Mouse (Mus musculus) thymus, postnatal 36 days (tissue): ENCODE results near the gene St6galnac3.

Source experiments
- DNase-seq, 2 experiments: peaks; one replicate each; pipeline ENCODE4 v3.0.0; 2022; ENCODE audit warnings: mixed read lengths in 2 of 2

Gene St6galnac3

DNA sequence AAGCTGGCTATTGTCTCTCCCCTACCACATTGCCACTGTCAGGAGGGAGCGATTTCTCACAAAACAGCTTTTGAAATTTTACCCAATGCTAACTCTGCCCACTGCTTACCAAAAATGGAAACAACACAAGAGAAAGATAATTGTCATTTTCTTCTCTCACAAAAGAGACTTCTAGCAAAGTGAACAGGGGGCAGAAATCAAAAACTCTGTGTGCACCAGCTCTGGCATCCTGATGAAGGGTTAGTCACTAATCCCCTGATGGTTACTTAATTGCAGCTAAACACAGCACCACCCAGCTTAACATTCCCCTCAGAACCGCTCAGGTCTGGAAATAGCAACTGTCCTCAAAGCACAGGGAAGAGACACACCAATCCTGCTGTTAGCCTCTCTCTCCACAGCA lies 144.3 kb downstream of the St6galnac3 start:
- DNase-seq: no peak

DNA sequence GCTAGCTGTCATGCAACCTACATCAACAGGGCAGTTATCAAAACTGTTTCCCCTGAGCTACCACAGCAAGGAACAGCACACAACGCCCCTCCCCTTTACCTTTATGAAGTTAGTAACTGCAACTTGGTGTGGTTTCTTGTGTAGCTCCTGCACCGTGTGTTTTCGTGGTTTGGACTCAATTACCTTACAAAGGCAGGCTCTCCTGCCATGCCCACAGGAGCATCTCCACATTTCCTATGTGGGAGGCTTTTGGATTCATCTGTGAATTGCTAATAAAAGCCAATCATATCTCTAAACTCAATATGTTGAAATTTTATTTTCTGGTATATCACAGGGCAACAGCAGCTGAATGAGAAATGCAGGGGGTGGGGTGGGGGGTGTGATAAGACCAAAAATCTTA lies 144.8 kb downstream of the St6galnac3 start:
- no peak for DNase-seq

DNA sequence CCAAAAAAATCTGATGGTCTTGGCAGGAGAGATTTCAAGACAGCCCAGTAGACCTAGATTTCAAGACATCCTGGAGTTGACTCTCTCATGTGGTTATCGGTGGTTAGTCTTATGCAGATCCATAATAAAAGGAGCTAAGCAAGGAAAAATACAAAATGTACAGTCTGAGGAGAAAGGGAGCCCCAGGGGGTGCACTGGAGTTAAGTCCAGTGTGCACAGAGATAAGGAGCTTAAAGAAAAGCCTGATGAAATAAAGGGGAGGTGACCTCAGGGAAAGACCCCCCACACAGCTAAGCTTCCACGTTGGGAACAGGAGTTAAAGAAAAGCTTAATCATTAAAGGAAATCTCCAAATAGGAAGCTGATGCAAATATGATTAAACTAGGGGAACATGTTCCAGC lies 147.7 kb downstream of the St6galnac3 start:
- DNase-seq: no peak

DNA sequence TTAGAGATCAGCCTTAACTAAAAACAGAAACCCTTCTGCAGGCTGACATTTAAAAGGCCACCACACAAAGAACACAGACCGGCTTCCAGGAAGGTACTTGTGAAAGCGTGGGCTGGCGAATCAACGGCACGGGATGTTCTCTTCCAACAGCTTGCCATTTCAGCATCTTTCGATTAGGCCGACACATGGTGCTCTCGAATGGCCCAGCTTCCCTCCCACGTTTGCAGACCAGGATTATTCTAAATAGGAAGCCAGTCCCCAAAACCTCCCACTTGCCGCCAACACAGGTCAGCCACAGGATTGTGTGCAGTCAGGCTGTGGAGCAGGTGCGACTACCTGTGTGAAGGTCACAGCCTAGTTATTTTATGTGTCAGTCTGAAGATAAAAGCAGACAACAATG lies 153.8 kb downstream of the St6galnac3 start:
- DNase-seq: no peak

DNA sequence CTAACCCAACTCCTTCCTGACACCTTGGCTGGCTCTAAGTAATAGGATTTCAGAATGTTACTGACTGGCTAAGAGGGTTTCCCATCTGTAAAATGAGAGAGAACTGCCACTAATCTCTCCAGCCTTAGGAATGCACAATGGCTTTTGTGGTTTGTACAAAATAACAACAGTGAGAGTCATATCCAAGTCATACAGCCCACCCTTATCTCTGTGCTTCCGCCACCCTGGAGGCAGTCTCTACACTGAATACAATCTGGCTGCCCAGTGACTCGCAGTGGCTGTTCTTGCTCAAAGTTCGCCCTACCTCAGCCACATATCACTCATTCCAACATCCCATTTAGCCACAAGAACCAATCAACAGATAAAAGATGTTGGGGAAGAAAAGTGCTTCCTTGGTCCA lies 156.2 kb downstream of the St6galnac3 start:
- DNase-seq: no peak

DNA sequence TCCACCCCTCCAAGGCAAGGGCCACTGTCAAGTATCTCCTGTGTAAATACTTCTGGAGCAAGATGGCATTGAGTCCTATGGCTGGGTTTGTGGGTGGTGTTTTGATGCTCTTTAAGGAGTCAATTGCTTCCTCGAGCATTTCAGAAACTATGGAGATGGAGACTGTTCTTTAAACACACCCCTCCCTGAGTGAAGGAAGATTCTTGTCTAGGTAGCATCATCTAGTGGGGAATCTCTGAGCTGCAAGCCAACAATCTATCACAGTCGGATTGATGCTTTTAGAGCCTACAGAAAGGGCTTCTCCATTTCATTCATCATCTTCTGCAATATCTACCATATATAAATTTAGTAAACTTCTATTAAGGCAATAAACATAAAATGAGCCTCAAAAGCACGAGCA lies 157.1 kb downstream of the St6galnac3 start:
- no peak for DNase-seq

DNA sequence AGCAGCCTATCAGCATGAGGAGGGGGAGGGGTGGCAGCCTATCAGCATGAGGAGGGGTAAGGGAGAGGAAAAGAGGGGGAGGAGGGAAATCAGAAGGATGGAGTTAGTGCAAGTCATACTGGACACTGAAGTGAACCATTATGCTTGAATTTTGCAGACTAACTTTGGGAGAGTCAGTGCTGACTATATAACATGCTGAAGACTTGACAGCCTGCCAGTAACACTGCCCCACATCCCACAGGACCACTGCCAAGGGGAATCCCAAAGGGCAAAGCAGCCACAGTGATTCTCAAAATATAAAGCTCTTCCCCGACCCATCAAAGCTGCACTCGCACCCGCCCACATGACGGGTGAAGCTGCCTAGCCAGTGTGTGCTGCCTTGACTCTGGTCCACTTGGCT lies 157.5 kb downstream of the St6galnac3 start:
- DNase-seq: no peak

DNA sequence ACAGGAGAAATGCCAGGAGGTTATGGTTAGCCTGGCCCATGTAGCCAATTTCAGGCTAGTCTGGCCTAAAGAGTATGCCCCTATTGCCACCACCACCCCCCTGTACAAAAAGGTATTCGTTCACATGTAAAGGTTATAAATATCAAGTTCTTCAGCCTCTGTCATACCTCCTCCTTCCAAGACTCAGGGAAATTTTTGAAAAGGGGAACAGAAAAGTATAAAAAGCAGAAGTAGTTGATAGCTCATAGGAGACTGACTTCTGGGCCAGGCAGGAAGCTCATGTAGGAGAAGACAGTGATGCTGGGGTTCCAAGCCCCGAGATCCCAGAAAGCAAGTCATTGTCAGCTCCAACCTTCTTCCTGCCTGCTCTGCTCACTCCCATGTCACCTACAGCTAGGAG lies 158.9 kb downstream of the St6galnac3 start:
- no peak for DNase-seq

DNA sequence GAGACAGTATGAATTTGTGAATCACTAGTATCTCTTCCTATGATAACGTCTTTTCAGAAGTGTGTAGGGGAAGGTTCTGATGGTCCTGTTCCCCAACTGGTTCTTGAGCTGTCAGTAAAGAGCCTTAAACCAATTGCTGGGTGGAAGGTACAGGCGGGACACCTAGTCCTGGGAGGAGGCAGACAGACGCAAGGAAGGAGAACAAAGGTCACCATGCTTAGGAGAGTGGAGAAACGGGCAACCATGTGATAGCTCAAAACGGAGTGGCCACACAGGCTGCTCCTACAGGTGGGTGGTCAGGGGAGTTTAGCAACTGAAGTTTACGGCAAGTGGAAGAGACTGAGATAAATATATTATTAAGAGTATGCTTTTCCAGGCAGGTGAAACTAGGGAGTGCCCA lies 164.1 kb downstream of the St6galnac3 start:
- DNase-seq: no peak

DNA sequence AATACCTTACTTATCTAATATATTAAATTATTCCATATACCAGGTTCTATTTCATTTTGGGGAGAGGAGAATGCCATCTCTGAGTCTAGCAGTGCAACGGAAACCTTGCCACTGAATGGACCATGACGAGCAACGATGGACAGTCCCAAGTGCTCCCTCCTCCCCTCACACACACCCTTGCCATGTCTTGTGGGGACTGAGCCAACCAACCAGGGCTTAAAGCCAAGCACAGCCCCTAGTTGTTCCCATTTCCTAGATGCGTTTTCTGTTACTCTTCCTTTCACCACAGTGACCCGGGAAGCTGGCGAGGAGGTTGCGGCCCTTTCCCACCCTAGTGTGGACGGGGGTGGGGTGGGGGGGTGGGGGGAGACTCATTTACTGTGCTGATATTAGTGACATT lies 165.4 kb downstream of the St6galnac3 start:
- no peak for DNase-seq

DNA sequence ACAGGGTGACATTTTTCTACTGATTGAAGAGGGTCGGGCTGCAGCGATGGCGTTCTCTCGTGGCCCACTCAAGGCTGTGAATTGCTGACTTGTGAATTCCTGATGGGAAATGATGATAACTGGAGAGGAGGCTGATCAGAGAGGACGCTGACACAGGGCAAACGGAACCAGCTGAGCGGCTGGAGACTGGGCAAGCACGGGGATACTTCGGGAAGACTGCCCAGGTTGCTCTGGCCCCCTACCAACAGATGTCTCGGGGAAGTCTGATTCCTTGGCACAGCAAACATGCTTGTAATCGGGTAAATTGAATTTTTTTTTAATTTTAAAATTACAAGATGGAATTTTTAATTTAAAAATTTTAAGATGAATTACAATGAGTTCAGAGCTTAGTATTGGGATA lies 168.4 kb downstream of the St6galnac3 start:
- DNase-seq: no peak

DNA sequence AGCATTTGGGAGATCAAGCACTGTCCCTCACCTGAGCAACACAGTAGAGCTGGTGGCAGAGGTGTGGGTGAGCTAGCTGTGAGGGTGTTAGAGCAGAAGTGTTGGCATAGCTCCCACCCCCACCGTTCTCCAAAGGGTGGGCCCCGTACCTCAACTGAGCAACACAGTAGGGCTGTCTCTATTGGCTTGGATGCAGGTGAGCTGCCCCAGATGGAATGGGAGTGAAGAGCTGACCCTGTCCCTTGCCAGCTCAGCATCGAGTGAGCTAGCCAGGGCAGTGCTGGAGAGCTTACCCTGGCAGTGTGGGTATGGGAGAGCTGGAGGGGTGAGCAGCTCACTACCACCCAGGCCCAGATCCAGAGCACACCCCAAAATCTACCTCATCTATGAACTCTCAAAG lies 171.3 kb downstream of the St6galnac3 start:
- no peak for DNase-seq

DNA sequence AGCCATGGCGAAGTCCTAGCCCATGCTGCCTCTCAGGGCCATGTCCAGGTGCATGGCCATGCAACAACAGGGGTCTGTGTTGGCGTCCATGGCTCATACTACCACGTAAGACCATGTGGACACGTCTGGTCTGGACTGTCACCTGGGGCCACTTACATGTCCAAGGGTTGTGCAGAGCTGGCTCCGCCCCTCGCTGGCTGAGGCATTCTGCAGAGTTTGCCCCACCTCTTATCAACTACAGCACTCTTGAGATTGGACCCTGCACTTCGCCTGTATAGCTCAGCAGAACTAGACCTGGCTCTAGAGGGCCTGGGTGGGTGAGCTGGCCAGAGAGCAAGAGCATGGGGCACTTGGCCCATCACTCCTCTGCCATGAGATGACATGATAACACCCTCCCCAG lies 171.7 kb downstream of the St6galnac3 start:
- no peak for DNase-seq

DNA sequence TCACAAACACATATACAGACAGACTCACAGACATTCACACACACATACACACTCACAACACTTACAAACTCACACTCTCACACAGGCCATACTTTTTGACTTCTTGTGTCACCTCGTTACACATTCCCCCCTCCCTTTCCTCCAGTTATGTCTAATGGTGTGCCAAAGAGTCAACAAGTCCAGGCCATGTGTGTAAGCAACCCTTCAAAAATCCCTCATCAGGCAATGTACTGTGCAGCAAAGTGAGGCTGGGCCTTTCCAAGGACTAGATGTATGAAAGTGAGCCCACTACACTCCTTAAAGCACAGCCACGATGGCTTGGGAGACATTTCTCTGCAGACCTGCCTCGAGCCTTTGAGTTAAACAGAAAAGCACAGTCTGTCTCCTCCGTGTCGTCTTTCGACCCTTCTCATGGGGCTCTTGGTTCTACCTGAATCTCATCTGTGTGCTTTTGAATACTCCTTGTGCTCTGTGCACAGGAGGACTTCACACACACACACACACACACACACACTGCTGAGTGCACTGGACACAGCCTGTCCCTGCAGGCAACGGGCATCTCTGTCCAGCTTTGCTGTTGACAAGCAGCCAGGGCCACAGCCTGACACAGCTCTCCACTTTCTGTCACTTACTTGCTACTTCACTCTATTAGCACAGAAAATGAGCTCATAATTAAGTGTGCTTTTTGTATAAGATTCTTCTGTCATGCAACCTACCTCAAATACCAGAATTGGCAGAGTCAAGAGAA lies 177.9 kb downstream of the St6galnac3 start:
- DNase-seq: no peak

DNA sequence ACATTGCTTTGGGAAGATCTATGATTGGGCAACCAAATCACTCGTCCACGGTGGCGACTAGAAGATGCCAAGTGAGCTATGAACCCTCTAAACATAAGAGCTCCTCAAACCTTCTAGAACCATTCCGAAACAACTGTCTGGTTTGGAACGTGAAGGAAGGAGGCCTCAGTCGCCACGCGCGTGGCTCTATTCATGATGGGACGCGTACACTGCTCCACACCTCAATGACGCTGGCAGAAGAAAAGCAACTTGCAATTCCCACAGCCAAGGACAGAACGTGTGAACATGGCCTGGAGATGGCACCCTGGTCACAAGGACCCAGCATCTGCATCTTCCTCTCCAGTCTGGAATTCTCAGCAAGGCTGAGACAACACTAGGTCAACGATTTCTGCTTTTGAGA lies 185.1 kb downstream of the St6galnac3 start:
- no peak for DNase-seq

DNA sequence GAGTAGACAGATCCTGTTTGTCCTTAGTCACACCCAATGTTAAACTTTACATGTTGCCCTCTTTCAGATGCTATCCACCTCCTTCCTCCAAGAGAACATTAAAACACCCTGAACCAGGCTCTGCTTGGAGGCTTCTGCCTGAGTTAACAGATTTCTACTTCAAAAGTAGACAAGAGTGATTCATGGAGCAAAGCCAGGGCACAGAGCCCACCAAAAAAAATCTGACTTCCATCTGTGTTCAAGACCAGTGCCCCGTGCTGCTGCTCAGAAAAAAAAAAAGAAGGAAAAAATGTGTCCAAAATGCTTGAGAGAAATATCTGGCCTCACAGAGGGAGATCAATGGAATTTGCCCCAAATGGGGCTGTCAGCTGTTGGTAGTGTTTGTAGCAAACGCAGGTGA lies 186.6 kb downstream of the St6galnac3 start:
- DNase-seq: no peak

DNA sequence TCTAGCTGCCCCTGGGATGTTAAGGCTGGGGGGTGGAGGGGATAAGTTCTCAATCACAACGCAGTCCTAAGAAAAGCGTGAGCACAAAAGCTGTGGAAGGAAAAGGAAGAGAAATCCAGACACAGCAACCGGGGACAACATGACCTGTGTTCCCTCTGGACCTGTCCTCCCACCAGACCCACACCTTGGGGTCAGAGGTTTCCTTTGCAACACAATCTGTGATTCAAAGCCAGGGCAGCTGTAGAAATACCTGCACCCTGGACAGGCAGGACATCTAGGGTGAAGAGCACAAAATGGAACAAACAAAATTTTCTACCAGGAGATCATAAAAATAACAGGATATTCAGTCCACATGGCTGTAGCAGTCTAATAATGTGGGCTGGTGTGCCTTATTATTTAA lies 187.5 kb downstream of the St6galnac3 start:
- no peak for DNase-seq

DNA sequence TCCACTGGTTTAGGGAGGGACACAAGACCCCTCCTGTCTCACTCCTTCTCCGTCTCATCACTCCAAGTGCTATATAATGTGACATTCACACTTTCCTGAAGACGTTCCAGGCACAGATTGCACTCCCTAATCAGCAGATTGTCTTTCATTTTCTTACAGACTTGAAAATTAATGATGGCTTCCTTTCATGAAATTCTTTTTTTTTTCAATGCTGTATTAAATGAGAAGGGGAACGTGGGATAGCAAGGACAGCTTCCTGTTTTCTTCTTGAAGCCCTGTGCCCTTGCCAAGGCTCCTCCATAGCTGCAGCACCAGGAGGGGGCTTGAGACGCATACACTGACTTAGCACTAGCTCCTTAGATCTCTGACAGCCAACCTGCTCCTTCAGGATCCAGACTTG lies 188.7 kb downstream of the St6galnac3 start:
- no peak for DNase-seq

DNA sequence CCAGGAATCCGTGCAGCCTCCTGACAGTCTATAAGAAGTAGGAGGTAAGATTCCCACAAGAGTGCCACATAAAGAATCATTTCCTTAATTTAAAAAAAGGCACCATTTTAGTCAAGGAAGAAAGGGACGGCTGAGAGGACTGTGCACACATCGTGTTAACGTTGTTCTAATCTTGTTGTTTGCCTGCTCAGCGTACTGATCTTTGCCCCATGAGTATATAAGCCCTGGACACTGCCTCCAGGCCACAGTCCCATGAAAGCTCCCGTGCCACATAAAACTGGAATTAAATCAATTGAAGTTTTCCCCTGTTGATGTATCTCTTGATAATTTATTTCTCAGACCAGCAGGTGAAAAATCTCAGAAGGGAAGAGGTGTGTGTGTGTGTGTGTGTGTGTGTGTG lies 195.8 kb downstream of the St6galnac3 start:
- no peak for DNase-seq

DNA sequence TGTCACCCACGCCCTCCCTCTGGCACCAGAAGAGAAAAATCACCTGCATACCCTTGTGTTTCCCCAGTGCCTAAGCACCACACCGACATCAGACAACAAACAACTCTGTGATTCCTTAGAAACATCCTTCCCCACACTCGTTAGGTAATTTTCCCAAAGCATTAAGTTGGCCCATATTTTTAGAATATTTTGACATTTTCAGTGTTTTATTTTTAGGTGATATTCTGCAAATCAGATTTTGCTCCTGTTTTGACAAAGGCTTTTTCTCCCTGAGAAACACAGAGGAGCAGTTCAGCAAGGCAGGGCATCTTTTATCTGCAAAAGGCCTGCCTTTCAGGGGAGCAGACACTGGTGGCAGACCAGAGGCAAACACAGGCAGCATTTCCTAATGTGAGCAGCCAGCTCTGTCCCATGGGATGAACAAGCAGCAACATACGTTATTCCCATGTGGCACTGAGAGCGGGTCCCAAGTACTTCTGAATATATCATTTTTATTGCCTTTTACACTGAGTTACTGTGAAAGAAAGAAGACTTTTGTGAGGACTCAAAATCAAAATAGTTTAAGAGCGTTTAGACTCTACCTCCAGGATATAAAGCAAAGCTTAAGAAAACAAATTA lies 199.7 kb downstream of the St6galnac3 start:
- DNase-seq: no peak

DNA sequence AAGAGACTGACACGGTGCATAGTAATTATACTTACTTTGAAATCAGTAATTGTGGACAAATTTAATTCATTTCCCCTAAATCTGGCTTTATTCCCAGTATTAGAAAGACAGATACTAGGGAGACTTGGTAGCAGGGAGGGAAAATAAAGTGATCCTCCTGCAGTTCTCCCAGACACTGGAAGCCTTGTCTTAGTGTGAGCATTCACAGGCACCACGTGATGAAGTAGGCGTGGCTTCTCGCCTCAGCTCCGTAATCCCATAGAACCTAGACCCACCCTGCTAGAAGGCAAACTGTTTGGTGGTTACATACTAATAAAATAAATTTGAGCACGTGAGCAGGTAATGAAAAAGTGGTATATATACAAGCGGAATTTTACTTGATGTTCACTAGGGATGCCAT lies 208.1 kb downstream of the St6galnac3 start:
- no peak for DNase-seq

DNA sequence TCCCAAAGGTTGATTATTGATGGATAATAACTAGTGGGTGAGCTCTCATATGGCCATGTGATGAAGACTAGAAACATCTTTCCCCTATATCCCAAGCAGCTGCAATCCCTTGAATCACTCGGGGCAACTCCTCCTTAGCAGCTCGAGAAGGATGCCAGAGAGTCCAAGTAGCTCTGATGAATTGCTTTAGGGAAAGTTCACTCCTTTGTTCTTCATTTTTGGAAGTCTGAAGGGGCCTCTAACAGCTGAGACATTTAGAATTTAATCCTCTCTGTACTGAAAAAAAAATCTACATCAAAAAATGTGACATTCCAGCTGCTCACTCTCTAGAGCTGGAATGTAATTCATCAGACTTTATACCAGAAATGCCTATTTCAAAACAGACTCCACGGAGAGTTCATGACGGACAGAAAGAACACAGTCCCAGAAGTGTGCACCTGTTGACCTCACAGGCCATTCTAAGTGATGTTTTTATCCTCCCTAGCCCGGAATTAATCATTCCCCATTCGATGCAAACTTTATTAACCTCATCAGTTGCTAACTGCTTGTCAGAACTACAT lies 211.4 kb downstream of the St6galnac3 start:
- no peak for DNase-seq

DNA sequence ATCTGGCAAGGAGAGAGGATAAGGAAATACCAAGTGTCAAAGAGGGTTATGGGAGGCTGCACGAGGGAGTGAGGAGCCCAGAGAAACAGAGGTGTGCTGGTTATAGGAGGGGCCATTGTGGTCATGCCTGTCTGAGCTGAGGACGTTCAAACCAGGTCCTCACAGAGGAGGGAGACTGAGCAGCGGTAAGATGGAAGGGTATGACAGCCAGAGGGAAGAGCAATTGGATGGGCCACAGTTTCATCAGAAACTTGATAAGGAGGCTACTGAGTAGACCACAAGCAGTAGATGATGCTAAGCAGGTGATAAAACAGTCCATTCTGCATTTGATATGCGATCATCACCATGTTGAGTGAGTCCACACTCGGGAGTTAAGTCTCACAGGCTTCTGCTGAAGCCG lies 212.4 kb downstream of the St6galnac3 start:
- no peak for DNase-seq

DNA sequence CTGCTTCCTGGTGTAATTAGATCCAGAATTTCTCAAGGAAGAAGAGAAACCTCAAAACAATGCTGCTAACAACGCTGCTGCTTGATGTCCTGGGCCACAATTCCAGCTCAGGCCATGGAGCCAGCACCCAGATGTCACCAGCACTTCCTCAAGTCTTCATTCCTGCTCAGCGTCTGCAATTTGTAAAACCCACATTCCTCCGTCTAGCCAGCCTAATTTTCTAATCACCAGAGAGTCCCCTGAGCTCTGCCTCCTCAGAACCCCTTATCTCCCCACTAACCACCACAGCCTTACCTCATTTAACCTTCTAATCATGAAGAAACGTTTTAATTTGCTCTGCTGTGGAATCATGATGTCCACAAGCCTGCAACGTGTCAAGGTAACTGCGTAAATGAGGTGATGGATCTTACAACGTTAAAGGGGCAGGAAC lies 213.8 kb downstream of the St6galnac3 start:
- DNase-seq: no peak
